Mouse (Mus musculus) cerebellum, adult (tissue): ENCODE data around the gene Gm7945.
"Not testable (repeated sequence)": the region's sequence is repeated elsewhere in the genome, so short reads cannot be mapped to it uniquely, and the experiment has no call there.

ENCODE experiments used
- ATAC-seq: cut with Nextera tagmentation; 2 replicates; pipeline ENCODE4 v1.9.2; 2017; ENCODE audit warnings: mild to moderate bottlenecking, moderate library complexity, mixed read lengths; ENCODE audit not compliant: insufficient number of reproducible peaks, low FRiP score, low TSS enrichment

The Gm7945 gene

GRCm38 (mm10) chr14:41386279-41386678 lies at the start of gene Gm7945:
TSS of gene Gm7945 (minus strand) at chr14:41386379.
- ATAC-seq = not testable (repeated sequence)

GRCm38 (mm10) chr14:41425393-41426075 lies 39.4 kb upstream of the Gm7945 start:
- not testable (repeated sequence) for ATAC-seq

- ATAC-seq = not testable (repeated sequence)
Observed at GRCm38 (mm10) chr14:41424694-41425093, 38.5 kb upstream of the Gm7945 start.

- not testable (repeated sequence) for ATAC-seq
Observed at GRCm38 (mm10) chr14:41408181-41408580, 22.0 kb upstream of the Gm7945 start, which contains the start of gene Gm6482. TSS of gene Gm6482 (minus strand) at chr14:41408281.

- ATAC-seq = not testable (repeated sequence)
Observed at GRCm38 (mm10) chr14:41348309-41348708, 37.9 kb downstream of the Gm7945 start, which contains the start of gene Gm5798. TSS of gene Gm5798 (plus strand) at chr14:41348609.
